Comparison of ENCODE assay signal across 10 mouse cellular contexts in genomic region chr1:84881248-84882065, GRCm38 (mm10). TPM values are rescaled to one million over a fixed set of nuclear protein-coding genes. Genes with fewer than 3 reads are reported as not detected.
DNase-seq lines count a peak whose midpoint lies in the region; TF ChIP-seq lines count a peak whose summit lies in the region.
"Had no signal": no experiment of that assay in that cellular context is flagged by ENCODE, and none has a peak within 500 bp of the region (broad histone marks: within the 10 kb centered on the region; RNA-seq: fewer than 3 reads in every experiment).

No protein-coding gene starts in this region.

- DNase-seq in gastrocnemius, adult 2 months: no peak
- no peak for DNase-seq in gastrocnemius, postnatal 25 days
- peak; percentile 71 for DNase-seq in right cerebral cortex, adult 18-20 months
- no peak for DNase-seq in right cerebral cortex, postnatal 4 days
- DNase-seq in kidney, adult 11 months: no peak
- DNase-seq in ovary, postnatal 36 days (ENCODE audit: low spot score): no peak
- DNase-seq: liver, embryonic 13.5 days had no signal

- peak; percentile 52 for TF ChIP-seq CTCF in gastrocnemius, adult 2 months (IDR thresholded peaks at IDR 0.05)
- TF ChIP-seq CTCF in embryonic fibroblast, embryonic 13.5 days (IDR thresholded peaks at IDR 0.05; ENCODE audit: borderline replicate concordance, insufficient read depth, low read length): peak; percentile 20; the same call in 1 of the 2 replicates
- no peak for TF ChIP-seq CTCF in olfactory bulb, adult 2 months (IDR thresholded peaks at IDR 0.05; ENCODE audit: insufficient read depth, low read depth, low read length)

- WGBS in olfactory bulb, adult 2 months: 24% methylated on average over 11 of the region's 11 CpGs

- no peak overlapping the region for H3K4me3 ChIP-seq in gastrocnemius, adult 2 months
- no peak overlapping the region for H3K4me3 ChIP-seq in embryonic fibroblast, embryonic 13.5 days (ENCODE audit: insufficient read depth, low read length)
- no peak overlapping the region for H3K4me3 ChIP-seq in olfactory bulb, adult 2 months (ENCODE audit: insufficient read depth, low read depth, low read length)
- H3K4me3 ChIP-seq: forebrain, embryonic 15.5 days; liver, embryonic 13.5 days had no signal

- H3K4me1 ChIP-seq in embryonic fibroblast, embryonic 13.5 days (ENCODE audit: control insufficient read depth, insufficient read depth, low read length): no peaks in the 10 kb centered on the region
- H3K4me1 ChIP-seq in olfactory bulb, adult 2 months (ENCODE audit: control insufficient read depth, insufficient read depth, low read length): peaks cover 17% of the 10 kb centered on the region
- H3K4me1 ChIP-seq: forebrain, embryonic 15.5 days; liver, embryonic 13.5 days had no signal

- intact Hi-C loops in gastrocnemius, adult 2 months (cut with DNase I): loop anchor here (5.0 kb wide), 1 partner anchor 149 kb away; no protein-coding TSS in a partner anchor

- TF ChIP-seq POLR2A in embryonic fibroblast, embryonic 13.5 days (IDR thresholded peaks at IDR 0.05; ENCODE audit: low read depth, low read length): no peak
- no peak for TF ChIP-seq POLR2A in olfactory bulb, adult 2 months (IDR thresholded peaks at IDR 0.05; ENCODE audit: insufficient read depth, low read depth, low read length)

- no peak overlapping the region for H3K27ac ChIP-seq in gastrocnemius, adult 2 months
- peak overlapping the region; percentile 94 for H3K27ac ChIP-seq in embryonic fibroblast, embryonic 13.5 days (ENCODE audit: insufficient read depth, low read length)
- H3K27ac ChIP-seq in olfactory bulb, adult 2 months (ENCODE audit: insufficient read depth, low read depth, low read length): peak overlapping the region; percentile 93
- H3K27ac ChIP-seq: forebrain, embryonic 15.5 days; liver, embryonic 13.5 days had no signal

RNA-seq across cellular contexts. Expression of gene Trip12, which starts 41.1 kb away (rescaled TPM):
- 100 to 1,000 TPM; 194 to 206 TPM for total RNA-seq in gastrocnemius, adult 2 months (2021)
- total RNA-seq in gastrocnemius, postnatal 25 days (2021): 100 to 1,000 TPM; 161 to 164 TPM
- 278 and 309 TPM in 2 replicates for polyA plus RNA-seq in embryonic fibroblast, embryonic 13.5 days (2011; ENCODE audit: insufficient read length, low read depth, missing spikeins)
- 151 TPM in 1 of 2 replicates, not detected in the other for polyA plus RNA-seq in olfactory bulb, adult 2 months (2012; ENCODE audit: insufficient read depth, insufficient read length, low replicate concordance, missing spikeins)

RNA-seq across cellular contexts. Expression of gene Fbxo36, which starts 41.8 kb away (rescaled TPM):
- total RNA-seq in gastrocnemius, adult 2 months (2021): 1 to 10 TPM; 1.9 to 4.1 TPM
- total RNA-seq in gastrocnemius, postnatal 25 days (2021): 1 to 10 TPM; 1.5 to 1.9 TPM
- polyA plus RNA-seq in embryonic fibroblast, embryonic 13.5 days (2011; ENCODE audit: insufficient read length, low read depth, missing spikeins): 6.9 and 7.0 TPM in 2 replicates
- not detected in 2 replicates for polyA plus RNA-seq in olfactory bulb, adult 2 months (2012; ENCODE audit: insufficient read depth, insufficient read length, low replicate concordance, missing spikeins)

RNA-seq across cellular contexts. Expression of gene Slc16a14, which starts 53.5 kb away (rescaled TPM):
- total RNA-seq in gastrocnemius, adult 2 months (2021): under 1 TPM in 1 of 2 experiments, not detected in 1; 0.20 TPM
- total RNA-seq in gastrocnemius, postnatal 25 days (2021): under 1 TPM in 1 of 2 experiments, not detected in 1; 0.16 TPM
- not detected in 2 replicates for polyA plus RNA-seq in embryonic fibroblast, embryonic 13.5 days (2011; ENCODE audit: insufficient read length, low read depth, missing spikeins)
- polyA plus RNA-seq in olfactory bulb, adult 2 months (2012; ENCODE audit: insufficient read depth, insufficient read length, low replicate concordance, missing spikeins): not detected in 2 replicates
